Mouse (Mus musculus) liver, embryonic 13.5 days (tissue): ENCODE data around the gene Txndc12. TPM values are rescaled to one million over a fixed set of nuclear protein-coding genes. Genes with fewer than 3 reads are reported as not detected.
A peak's percentile ranks its signal among the peaks of the same experiment; 100 is the strongest.

Experiments used
- ATAC-seq: fragments of 200-750 bp; cut with Nextera tagmentation; 2 replicates; pipeline ENCODE4 v1.8.0; 2017; ENCODE audit warnings: low read depth, mild to moderate bottlenecking, moderate number of reproducible peaks, moderate library complexity
- DNase-seq: peaks from one replicate; pipeline ENCODE4 v3.0.0; 2022
- H3K27ac ChIP-seq: fragments of 300-500 bp; sonication (generic); 2 replicates; pipeline ENCODE4 v1.5.1; 2015; ENCODE audit warnings: moderate library complexity, mild to moderate bottlenecking, inconsistent platforms
- H3K27me3 ChIP-seq: fragments of 300-500 bp; sonication (generic); 2 replicates; pipeline ENCODE4 v1.6.1; 2015; ENCODE audit warnings: mild to moderate bottlenecking, inconsistent platforms
- H3K36me3 ChIP-seq: fragments of 300-500 bp; sonication (generic); 2 replicates; pipeline ENCODE4 v1.6.1; 2015; ENCODE audit warnings: mild to moderate bottlenecking, inconsistent platforms
- H3K4me1 ChIP-seq: fragments of 300-500 bp; sonication (generic); replicated peaks from 2 replicates; pipeline ENCODE4 v1.6.1; 2015; ENCODE audit warnings: inconsistent platforms
- H3K4me2 ChIP-seq: fragments of 300-500 bp; sonication (generic); 2 replicates; pipeline ENCODE4 v1.6.1; 2015; ENCODE audit warnings: inconsistent platforms, mild to moderate bottlenecking, moderate library complexity
- H3K4me3 ChIP-seq: fragments of 300-500 bp; sonication (generic); replicated peaks from 2 replicates; pipeline ENCODE4 v1.5.1; 2015; ENCODE audit warnings: mild to moderate bottlenecking, inconsistent platforms
- H3K9ac ChIP-seq: fragments of 300-500 bp; sonication (generic); 2 replicates; pipeline ENCODE4 v1.6.1; 2015; ENCODE audit warnings: mild to moderate bottlenecking, inconsistent platforms
- H3K9me3 ChIP-seq: fragments of 300-500 bp; sonication (generic); replicated peaks from 2 replicates; pipeline ENCODE4 v1.6.1; 2016; ENCODE audit warnings: inconsistent platforms
- WGBS: fragments of 180-500 bp; shearing (Covaris S2); methylation state at CpG from one replicate; pipeline ENCODE4 v1.1.7; 2015; ENCODE audit not compliant: insufficient replicate concordance; 5-methylcytosine and 5-hydroxymethylcytosine counted together
- polyA plus RNA-seq: library from polyadenylated mRNA; unstranded; fragments of >200 nt; fragmentation: Nextera tagmentation; extraction: Ambion mirVana; gene quantifications from 2 replicates; pipeline ENCODE4 v1.2.1, GENCODE M21; 2015

The Txndc12 gene
- polyA plus RNA-seq, 1 experiment from 2014 or later = 28.3 TPM

DNA sequence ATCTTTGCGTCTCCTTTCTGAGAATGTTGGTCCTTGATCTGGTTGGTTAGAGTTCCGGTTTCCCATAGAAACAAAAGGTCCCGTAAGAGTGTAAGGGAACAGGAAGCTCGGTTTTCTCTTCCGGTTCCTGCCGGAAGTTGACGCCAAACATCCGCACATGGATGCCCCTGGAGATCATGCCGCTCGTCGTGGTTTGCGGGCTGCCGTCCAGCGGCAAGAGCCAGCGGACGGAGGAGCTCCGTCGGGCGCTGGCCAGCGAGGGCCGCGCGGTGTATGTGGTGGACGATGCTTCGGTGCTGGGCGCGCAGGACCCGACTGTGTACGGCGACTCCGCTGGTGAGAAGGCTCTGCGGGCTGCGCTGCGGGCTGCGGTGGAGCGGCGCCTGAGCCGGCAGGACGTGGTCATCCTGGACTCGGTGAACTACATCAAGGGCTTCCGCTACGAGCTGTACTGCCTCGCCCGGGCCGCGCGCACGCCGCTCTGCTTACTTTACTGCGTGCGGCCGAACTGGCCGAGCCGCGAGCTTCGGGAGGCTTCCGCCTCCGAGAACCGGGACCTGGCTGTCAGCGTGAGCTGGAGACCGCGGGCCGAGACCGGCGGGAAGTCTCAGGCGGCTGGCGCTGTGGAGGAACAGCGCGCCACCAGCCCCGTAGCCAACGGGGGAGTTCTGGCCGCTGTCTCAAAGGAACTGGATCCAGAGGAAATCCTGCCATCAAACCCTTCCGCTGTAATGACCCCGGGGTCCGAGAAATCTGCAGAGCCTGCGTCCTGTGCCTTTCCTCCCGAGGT, 13.5 kb downstream of the Txndc12 start, which contains the start of gene Kti12:
TSS of gene Kti12 (plus strand) at position 71 of the 790 bp plus-strand sequence.
- H3K4me3 ChIP-seq = peak within 1 kb of the TSS; percentile 89
- peaks cover 33% of the 10 kb centered on the region for H3K4me1 ChIP-seq
- H3K4me2 ChIP-seq = peak within 1 kb of the TSS; percentile 94
- peak within 1 kb of the TSS; percentile 87 for H3K9ac ChIP-seq
- H3K27me3 ChIP-seq = no peaks in the 10 kb centered on the region
- no peaks in the 10 kb centered on the region for H3K9me3 ChIP-seq
- ATAC-seq (peak; percentile 87), DNase-seq (peak; percentile 65)
- 0 out of 2 replicates have a peak, but pooled peaks cover 7% of the 10 kb centered on the region for H3K36me3 ChIP-seq
- peak within 1 kb of the TSS; percentile 79 for H3K27ac ChIP-seq
- WGBS = under 1% methylated on average over 77 of the region's 77 CpGs

DNA sequence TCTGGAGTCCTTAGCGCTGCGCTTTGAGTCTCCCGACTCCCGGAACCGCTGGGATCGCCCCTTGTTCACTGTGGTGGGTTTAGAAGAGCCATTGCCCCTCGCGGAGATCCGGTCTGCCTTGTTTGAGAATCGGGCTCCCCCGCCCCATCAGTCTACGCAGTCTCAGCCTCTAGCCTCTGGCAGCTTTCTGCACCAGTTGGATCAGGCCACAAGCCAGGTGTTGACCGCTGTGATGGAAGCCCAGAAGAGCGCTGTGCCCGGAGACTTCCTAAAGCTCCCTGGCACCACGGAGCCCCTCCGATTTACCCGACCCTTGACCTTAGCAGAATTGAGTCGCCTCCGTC, 14.1 kb downstream of the Txndc12 start, which contains the start of gene A730015C16Rik:
TSS of gene A730015C16Rik (minus strand) at position 115 of the 344 bp plus-strand sequence.
- Histone ChIP-seq H3K9ac (peak within 1 kb of the TSS; percentile 87), H3K4me2 (peak within 1 kb of the TSS; percentile 94), H3K4me3 (peak within 1 kb of the TSS; percentile 89), H3K4me1 (peaks cover 28% of the 10 kb centered on the region), H3K27me3 (no peaks in the 10 kb centered on the region), H3K36me3 (peaks cover 9% of the 10 kb centered on the region), H3K27ac (peak within 1 kb of the TSS; percentile 79), H3K9me3 (no peaks in the 10 kb centered on the region)
- whole genome bisulfite sequencing = 4% methylated on average over 20 of the region's 20 CpGs
- DNase-seq (peak; percentile 5), ATAC-seq (peak; percentile 43)

DNA sequence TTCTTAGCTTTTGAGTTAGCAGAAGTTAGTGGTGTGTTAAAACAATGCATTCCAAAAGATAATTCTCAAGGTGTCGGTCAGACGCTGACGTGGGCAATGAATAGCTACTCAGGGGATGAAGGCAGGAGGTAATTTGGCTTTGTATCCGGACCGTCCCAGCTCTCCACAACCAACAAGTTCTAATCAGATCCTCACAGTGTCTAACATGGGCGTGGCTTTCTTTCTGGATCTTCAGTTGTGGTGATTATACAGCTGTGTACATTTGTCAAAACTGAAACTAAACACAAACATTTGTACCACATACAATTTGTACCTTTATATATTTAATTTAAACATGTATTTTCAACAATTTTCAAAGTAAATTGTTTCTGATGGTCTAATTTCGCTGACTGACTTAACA, 32.4 kb downstream of the Txndc12 start:
- Histone ChIP-seq H3K27ac (peak overlapping the region; percentile 51; the same call in 1 of the 2 replicates), H3K4me3 (peak overlapping the region; percentile 18; the same call in 1 of the 2 replicates), H3K36me3 (no peaks in the 10 kb centered on the region), H3K4me1 (peaks cover 18% of the 10 kb centered on the region), H3K27me3 (no peaks in the 10 kb centered on the region), H3K4me2 (peak overlapping the region; percentile 51), H3K9ac (no peak overlapping the region), H3K9me3 (no peaks in the 10 kb centered on the region)
- WGBS = 24% methylated on average over 7 of the region's 7 CpGs
- DNase-seq (peak; percentile 47), ATAC-seq (peak; percentile 91)

DNA sequence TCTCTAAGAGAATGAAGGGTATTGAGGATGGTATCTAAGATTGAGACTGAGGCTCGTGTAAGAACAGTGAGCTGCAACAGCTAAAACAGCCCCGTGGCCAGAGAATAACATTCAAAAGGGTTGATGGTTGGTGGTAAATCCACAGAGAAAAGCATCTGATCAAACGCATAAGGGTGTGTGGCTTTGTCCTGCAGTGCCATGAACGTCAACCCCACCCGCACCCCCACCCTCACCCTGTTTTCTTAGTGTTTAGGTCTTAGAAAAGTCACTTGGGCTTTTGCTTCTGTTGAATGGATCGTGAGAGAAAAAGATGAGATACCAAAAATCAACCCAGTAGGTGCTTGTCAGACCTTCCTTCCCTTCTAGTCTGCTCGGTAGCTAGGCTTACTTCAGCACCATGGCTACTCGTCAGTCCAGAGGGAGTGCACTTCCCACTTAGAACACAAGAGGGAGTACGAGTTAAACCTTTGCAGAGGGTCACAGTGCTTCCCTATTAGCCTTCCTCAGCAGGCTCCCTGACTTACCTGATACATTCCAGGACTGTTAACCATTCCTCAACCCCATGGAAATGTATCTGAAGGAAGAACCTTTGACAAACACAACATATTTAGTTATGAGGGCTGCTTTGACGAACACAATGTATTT, 35.5 kb downstream of the Txndc12 start:
- ATAC-seq (0 out of 2 replicates have a peak, but pooled peaks have one; percentile 47), DNase-seq (peak; percentile 71)
- Histone ChIP-seq H3K27me3 (no peaks in the 10 kb centered on the region), H3K9ac (no peak overlapping the region), H3K36me3 (no peaks in the 10 kb centered on the region), H3K4me3 (no peak overlapping the region), H3K27ac (no peak overlapping the region), H3K4me1 (peaks cover 18% of the 10 kb centered on the region), H3K9me3 (no peaks in the 10 kb centered on the region), H3K4me2 (no peak overlapping the region)
- 30% methylated on average over 10 of the region's 10 CpGs for WGBS

DNA sequence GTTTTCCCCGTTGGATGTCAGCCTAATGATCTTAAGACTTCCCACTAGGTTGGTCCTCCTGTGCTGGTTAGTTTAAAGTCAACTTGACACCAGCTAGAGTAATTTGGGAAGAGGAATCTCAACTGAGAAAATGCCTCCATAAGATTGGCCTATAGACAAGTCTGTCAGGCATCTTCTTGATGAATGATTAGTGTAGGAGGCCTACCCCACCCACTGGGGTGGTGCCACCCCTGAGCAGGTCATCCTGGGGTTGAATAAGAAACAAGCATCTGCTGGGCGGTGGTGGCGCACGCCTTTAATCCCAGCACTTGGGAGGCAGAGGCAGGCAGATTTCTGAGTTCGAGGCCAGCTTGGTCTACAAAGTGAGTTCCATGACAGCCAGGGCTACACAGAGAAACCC, 39.3 kb downstream of the Txndc12 start:
- DNase-seq (no peak), ATAC-seq (no peak)
- Histone ChIP-seq H3K27me3 (peaks cover 4% of the 10 kb centered on the region), H3K9ac (no peak overlapping the region), H3K4me1 (peaks cover 4% of the 10 kb centered on the region), H3K36me3 (no peaks in the 10 kb centered on the region), H3K9me3 (no peaks in the 10 kb centered on the region), H3K4me3 (no peak overlapping the region), H3K27ac (no peak overlapping the region), H3K4me2 (no peak overlapping the region)
- WGBS = 72% methylated on average over 5 of the region's 5 CpGs

DNA sequence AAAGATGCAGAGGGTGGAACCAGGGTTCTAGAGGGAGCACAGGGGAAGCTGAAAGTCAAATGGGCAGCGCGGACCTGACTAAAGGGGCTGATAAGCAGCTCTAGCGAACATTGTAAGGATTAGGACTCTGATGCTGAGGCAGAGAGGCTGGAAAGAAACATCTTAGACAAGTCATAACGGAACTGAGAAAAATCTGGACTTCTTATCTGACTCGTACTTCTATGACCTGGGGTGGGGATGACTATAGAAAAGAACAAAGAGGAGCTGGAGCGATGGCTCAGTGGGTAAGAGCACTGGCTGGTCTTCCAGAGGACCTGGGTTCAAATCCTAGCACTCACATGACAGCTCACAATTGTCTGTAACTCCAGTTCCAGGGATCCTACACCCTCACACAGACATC, 43.5 kb downstream of the Txndc12 start:
- no peaks in the 10 kb centered on the region for H3K9me3 ChIP-seq
- 62% methylated on average over 6 of the region's 6 CpGs for WGBS
- H3K27ac ChIP-seq = no peak overlapping the region
- DNase-seq (no peak), ATAC-seq (no peak)
- H3K36me3 ChIP-seq = no peaks in the 10 kb centered on the region
- no peak overlapping the region for H3K4me2 ChIP-seq
- no peak overlapping the region for H3K9ac ChIP-seq
- peaks cover 23% of the 10 kb centered on the region for H3K27me3 ChIP-seq
- no peak overlapping the region for H3K4me3 ChIP-seq
- peaks cover 14% of the 10 kb centered on the region for H3K4me1 ChIP-seq

DNA sequence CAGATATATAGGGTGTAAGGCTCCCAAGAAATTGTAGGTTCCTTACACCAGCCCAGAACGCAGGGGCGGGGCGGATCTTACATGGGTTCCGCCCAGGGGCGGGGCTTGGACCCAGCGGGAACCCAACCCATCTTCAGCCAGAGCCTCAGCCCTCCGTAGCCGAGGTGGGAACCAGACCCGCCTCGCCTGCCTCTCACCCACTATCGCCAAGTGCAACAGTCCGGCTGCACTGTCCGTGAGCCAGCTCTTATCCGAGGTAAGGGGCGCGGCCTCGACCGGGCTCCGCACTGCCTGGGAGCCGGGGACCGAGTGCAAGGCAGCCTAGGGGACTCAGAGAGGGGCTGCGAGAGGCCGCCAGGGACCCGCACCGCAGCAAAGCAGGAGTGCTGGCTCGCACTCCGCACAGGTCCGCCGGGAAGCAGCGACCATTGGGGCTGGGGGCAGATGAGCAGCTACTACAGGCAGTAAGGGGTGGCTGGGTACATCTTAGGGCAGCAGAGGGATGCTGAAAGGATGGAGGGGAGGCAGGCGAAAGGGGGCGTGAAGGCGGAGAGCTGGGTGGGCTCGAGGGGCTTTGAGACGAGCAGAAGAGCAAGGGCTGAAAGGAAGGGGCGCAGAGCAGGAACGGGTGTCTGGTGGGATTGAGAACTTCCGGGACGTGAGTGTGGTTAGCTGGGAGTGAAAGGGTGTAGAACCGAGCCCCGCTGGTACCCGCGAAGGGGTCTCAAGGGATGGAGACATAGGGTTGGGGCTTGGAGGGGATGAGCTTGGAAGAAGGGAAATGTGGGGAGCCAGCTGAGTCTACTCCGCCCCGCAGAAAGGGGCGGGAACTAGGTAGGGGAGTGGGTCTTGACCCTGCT, 44.8 kb downstream of the Txndc12 start, which contains the start of gene Rab3b:
TSS of gene Rab3b (plus strand) at position 101 of the 860 bp plus-strand sequence.
- ATAC-seq = peak; percentile 96
- no peak within 1 kb of the TSS for H3K27ac ChIP-seq
- WGBS = under 1% methylated on average over 46 of the region's 46 CpGs
- DNase-seq = peak; percentile 71
- H3K4me2 ChIP-seq = peak within 1 kb of the TSS; percentile 88
- no peaks in the 10 kb centered on the region for H3K9me3 ChIP-seq
- peak within 1 kb of the TSS; percentile 57 for H3K4me3 ChIP-seq
- no peaks in the 10 kb centered on the region for H3K36me3 ChIP-seq
- H3K9ac ChIP-seq = peak within 1 kb of the TSS; percentile 63
- peaks cover 23% of the 10 kb centered on the region for H3K27me3 ChIP-seq
- peaks cover 14% of the 10 kb centered on the region for H3K4me1 ChIP-seq

DNA sequence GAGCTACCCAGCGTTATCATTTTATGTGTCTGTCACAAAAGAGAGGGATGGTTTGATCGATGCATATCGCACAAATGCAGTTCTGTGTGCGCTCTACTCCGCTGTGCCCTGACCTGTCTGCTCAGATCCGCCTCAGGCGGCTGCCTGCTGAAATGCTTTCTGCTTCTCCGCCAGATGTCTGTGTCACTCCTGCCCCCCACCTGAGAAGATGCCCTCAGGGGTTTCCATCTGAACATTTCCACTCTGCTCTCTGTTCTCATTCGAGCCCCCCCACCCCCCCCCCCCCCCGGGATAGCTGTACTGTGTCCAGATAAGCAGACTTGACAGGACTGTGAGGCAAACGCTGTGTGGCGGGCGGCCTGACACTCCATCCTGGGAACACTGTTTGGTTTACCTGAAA, 49.4 kb downstream of the Txndc12 start:
- no peak overlapping the region for H3K9ac ChIP-seq
- H3K27me3 ChIP-seq = peaks cover 19% of the 10 kb centered on the region
- H3K36me3 ChIP-seq = no peaks in the 10 kb centered on the region
- no peak overlapping the region for H3K4me2 ChIP-seq
- H3K27ac ChIP-seq = no peak overlapping the region
- peaks cover 9% of the 10 kb centered on the region for H3K4me1 ChIP-seq
- WGBS = 60% methylated on average over 13 of the region's 13 CpGs
- H3K9me3 ChIP-seq = no peaks in the 10 kb centered on the region
- ATAC-seq = no peak
- DNase-seq = no peak
- no peak overlapping the region for H3K4me3 ChIP-seq

DNA sequence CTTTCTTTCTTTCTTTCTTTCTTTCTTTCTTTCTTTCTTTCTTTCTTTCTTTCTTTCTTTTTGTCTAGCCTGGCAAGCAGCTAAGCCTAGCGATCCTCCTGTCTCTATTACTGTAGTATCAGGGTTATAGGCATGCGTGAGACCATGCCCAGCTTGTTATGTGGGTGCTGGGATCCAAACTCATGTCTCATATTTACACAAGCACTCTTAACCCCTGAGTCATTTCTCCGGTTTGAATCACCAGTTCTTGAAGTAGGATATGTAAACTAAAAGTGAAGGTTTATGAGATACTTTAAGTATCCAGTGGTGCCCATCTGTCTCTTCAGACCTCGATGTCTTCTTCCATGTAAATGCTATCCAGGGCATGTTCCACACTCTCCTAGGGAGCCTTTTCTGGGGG, 53.1 kb downstream of the Txndc12 start:
- H3K27ac ChIP-seq = no peak overlapping the region
- H3K9ac ChIP-seq = no peak overlapping the region
- WGBS = 71% methylated on average over 4 of the region's 4 CpGs
- no peaks in the 10 kb centered on the region for H3K36me3 ChIP-seq
- no peak overlapping the region for H3K4me3 ChIP-seq
- no peaks in the 10 kb centered on the region for H3K27me3 ChIP-seq
- ATAC-seq (no peak), DNase-seq (no peak)
- H3K4me1 ChIP-seq = no peaks in the 10 kb centered on the region
- no peak overlapping the region for H3K4me2 ChIP-seq
- no peaks in the 10 kb centered on the region for H3K9me3 ChIP-seq

DNA sequence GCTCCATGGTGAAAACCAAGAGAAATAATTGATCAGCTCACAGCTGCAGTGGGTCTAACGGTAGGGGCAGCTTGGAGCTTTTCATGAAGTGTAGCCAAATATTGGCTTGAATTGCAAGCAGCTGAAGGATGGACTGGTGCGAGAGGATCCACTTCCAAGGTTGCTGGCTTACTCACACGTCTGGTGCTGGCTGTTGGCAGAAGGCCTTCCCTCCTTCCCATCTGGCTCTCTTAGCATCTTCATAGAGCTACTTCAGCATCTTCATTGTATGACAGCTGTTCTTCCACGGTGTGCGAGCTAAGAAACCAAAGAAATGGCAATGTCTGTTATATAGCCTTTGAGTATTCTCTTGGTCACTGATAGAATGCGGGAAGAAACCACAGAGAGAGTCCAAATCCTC, 56.5 kb downstream of the Txndc12 start:
- Histone ChIP-seq H3K4me3 (no peak overlapping the region), H3K27me3 (no peaks in the 10 kb centered on the region), H3K27ac (no peak overlapping the region), H3K9ac (no peak overlapping the region), H3K36me3 (no peaks in the 10 kb centered on the region), H3K4me2 (no peak overlapping the region), H3K9me3 (no peaks in the 10 kb centered on the region), H3K4me1 (no peaks in the 10 kb centered on the region)
- 66% methylated on average over 6 of the region's 6 CpGs for WGBS
- no peak for DNase-seq
- ATAC-seq = no peak

DNA sequence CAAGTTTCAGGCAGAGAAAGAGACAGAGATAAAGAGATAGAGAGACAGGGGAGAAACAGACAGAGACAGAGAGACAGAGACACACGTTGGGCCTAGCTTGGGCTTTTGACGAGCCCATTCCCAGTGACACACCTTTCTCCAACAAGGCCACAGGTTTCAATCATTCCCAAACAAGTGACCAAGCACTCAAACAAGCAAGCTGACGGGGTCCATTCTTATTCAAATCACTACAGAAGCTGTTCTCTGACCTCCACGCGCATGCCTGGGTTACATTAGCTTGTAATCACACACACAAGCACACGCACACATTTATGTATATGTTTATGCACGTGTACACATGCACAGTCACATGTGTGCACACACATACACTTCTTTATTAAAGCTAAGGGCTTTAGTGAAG, 66.0 kb downstream of the Txndc12 start:
- Histone ChIP-seq H3K36me3 (no peaks in the 10 kb centered on the region), H3K27me3 (0 out of 2 replicates have a peak, but pooled peaks cover 2% of the 10 kb centered on the region), H3K4me2 (no peak overlapping the region), H3K27ac (no peak overlapping the region), H3K4me3 (no peak overlapping the region), H3K9me3 (no peaks in the 10 kb centered on the region), H3K9ac (no peak overlapping the region), H3K4me1 (no peaks in the 10 kb centered on the region)
- DNase-seq (no peak), ATAC-seq (no peak)
- WGBS = 72% methylated on average over 7 of the region's 7 CpGs
